Mouse (Mus musculus): ENCODE measurements around the gene Acsm4. TPM values are rescaled to one million over a fixed set of nuclear protein-coding genes. Genes with fewer than 3 reads are reported as not detected.
"Not testable (repeated sequence)": the region's sequence is repeated elsewhere in the genome, so short reads cannot be mapped to it uniquely, and the experiment has no call there.

Gene Acsm4
- polyA plus RNA-seq, 1 experiment from 2014 or later: not detected

- H3K27ac ChIP-seq: no peak overlapping the region
- no peaks in the 10 kb centered on the region for H3K4me1 ChIP-seq (replicated peaks)
- no peak overlapping the region for H3K4me3 ChIP-seq
- DNase-seq (ENCODE audit: low spot score): no peak
- 0 out of 2 replicates have a peak, but pooled peaks cover 5% of the 10 kb centered on the region for H3K9me3 ChIP-seq
- no peaks in the 10 kb centered on the region for H3K36me3 ChIP-seq
- WGBS: 87% methylated on average over 2 of the region's 2 CpGs
- no peaks in the 10 kb centered on the region for H3K27me3 ChIP-seq (ENCODE audit: insufficient read depth, poor library complexity, severe bottlenecking)
Measured at GRCm38 (mm10) chr7:119727621-119728020, 37.8 kb downstream of the Acsm4 start.

- 86% methylated on average over 4 of the region's 4 CpGs for WGBS
- not testable (repeated sequence) for DNase-seq (ENCODE audit: low spot score); H3K36me3 ChIP-seq; H3K27me3 ChIP-seq (ENCODE audit: insufficient read depth, poor library complexity, severe bottlenecking); H3K4me1 ChIP-seq (replicated peaks); H3K4me3 ChIP-seq; H3K9me3 ChIP-seq; H3K27ac ChIP-seq
Measured at GRCm38 (mm10) chr7:119731262-119731661, 41.4 kb downstream of the Acsm4 start.

- peaks cover 6% of the 10 kb centered on the region; the same call in 1 of the 2 replicates for H3K4me1 ChIP-seq (replicated peaks)
- DNase-seq (ENCODE audit: low spot score): no peak
- H3K36me3 ChIP-seq: no peaks in the 10 kb centered on the region
- H3K27ac ChIP-seq: no peak overlapping the region
- H3K9me3 ChIP-seq: no peaks in the 10 kb centered on the region
- 85% methylated on average over 2 of the region's 2 CpGs for WGBS
- H3K4me3 ChIP-seq: no peak overlapping the region
- 0 out of 2 replicates have a peak, but pooled peaks cover 7% of the 10 kb centered on the region for H3K27me3 ChIP-seq (ENCODE audit: insufficient read depth, poor library complexity, severe bottlenecking)
Measured at GRCm38 (mm10) chr7:119738877-119739276, 49.1 kb downstream of the Acsm4 start.

DNA sequence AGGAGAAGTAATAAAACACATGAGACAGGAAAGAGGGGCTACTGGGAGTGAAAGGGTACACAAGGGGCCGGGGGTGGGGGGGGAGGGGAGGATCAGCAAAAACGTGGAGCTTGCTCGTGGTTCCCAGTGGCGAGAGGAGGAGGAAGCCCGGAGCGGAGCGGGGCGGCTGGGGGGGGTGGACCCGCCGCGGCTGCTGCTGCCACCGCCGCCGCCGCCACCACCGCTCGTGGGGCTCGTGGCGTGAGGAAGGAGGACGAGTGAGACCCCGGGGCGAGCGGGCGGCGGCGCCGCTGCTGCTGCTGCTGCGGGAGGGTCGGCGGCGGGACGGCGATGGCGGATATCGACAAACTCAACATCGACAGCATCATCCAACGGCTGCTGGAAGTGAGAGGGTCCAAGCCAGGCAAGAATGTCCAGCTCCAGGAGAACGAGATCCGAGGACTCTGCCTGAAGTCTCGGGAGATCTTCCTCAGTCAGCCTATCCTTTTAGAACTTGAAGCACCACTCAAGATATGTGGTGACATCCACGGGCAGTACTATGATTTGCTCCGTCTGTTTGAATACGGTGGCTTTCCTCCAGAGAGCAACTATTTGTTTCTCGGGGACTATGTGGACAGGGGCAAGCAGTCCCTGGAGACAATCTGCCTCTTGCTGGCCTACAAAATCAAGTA, 50.1 kb downstream of the Acsm4 start:
- H3K9me3 ChIP-seq; H3K4me1 ChIP-seq (replicated peaks); H3K36me3 ChIP-seq; H3K27me3 ChIP-seq (ENCODE audit: insufficient read depth, poor library complexity, severe bottlenecking): not testable (repeated sequence)
- Histone ChIP-seq H3K27ac (peak overlapping the region; percentile 75), H3K4me3 (peak overlapping the region; percentile 50)
- WGBS: 5% methylated on average over 39 of the region's 44 CpGs
- DNase-seq (ENCODE audit: low spot score): peak; percentile 39

DNA sequence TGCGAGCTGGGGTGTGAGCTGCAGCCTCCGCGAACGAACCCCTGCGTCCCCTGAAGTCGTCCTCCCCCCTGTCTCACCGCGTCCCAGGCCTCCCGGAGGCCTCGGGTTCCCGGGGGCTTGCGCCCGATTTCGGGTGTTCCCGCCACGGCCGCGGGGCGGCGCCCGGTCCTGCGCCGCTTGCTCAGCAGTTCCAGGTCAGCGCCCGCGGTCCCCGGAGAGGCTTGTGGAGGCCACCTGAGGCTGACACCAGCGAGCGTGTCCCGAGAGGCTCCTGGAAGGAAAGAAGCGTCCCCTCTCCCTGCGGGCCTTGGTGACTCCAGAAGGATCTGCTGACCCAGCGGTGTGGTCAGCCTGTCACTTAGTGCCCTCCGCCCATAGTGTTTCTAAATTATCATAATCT, 54.5 kb downstream of the Acsm4 start:
- Histone ChIP-seq H3K4me1 (replicated peaks) (peaks cover 5% of the 10 kb centered on the region), H3K4me3 (peak overlapping the region; percentile 38), H3K27ac (0 out of 2 replicates have a peak overlapping the region, but pooled peaks have one; percentile 2), H3K9me3 (no peaks in the 10 kb centered on the region), H3K27me3 (ENCODE audit: insufficient read depth, poor library complexity, severe bottlenecking) (no peaks in the 10 kb centered on the region), H3K36me3 (no peaks in the 10 kb centered on the region)
- peak; percentile 52 for DNase-seq (ENCODE audit: low spot score)
- 9% methylated on average over 34 of the region's 34 CpGs for WGBS

DNA sequence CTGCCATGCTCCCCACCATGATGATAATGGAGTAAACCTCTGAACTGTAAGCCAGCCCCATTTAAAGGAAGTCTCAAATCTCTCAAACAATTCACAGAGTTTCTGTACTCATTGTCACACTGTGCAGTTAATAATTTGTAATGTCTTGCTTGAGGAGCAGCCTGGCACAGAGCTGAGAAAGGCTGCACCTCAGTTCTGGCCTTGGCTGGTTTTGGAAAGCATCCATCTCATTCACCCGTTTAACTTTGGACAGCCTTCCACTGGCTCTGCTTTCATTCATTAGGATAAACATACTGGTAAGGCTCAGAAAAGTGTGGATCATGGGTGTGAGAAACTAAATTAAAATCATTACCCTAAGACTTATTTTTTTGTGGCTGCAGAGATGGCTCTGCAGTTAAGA, 56.0 kb downstream of the Acsm4 start:
- Histone ChIP-seq H3K27me3 (ENCODE audit: insufficient read depth, poor library complexity, severe bottlenecking) (no peaks in the 10 kb centered on the region), H3K27ac (no peak overlapping the region), H3K9me3 (no peaks in the 10 kb centered on the region), H3K36me3 (no peaks in the 10 kb centered on the region), H3K4me1 (replicated peaks) (peaks cover 5% of the 10 kb centered on the region), H3K4me3 (no peak overlapping the region)
- no peak for DNase-seq (ENCODE audit: low spot score)
- WGBS: 86% methylated on average over 1 of the region's 1 CpGs

GRCm38 (mm10) chr7:119748761-119749160, 58.9 kb downstream of the Acsm4 start:
- Histone ChIP-seq H3K27ac (no peak overlapping the region), H3K9me3 (no peaks in the 10 kb centered on the region), H3K27me3 (ENCODE audit: insufficient read depth, poor library complexity, severe bottlenecking) (no peaks in the 10 kb centered on the region), H3K4me1 (replicated peaks) (peaks cover 5% of the 10 kb centered on the region), H3K36me3 (no peaks in the 10 kb centered on the region), H3K4me3 (no peak overlapping the region)
- DNase-seq (ENCODE audit: low spot score): no peak
- WGBS: 76% methylated on average over 2 of the region's 2 CpGs

DNA sequence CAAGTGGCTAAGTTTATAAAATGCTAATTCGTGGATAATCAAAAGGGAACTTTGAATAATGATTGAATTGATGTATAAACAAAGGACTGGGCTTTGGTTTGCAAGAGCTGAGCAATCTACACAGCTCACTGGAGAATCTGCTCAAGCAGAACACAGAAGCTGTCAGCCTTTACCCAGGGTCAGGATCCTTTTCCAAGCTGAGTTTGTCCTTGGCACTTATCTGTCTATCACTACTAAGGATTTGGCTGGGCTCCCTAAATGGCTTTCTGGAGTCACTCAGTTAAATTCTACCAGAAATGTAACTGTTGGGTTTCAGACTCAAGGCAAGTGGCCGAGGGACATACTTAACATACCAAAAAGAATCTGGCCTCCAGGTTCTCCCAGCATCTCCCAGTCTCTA, 60.1 kb downstream of the Acsm4 start:
- Histone ChIP-seq H3K4me3 (no peak overlapping the region), H3K27me3 (ENCODE audit: insufficient read depth, poor library complexity, severe bottlenecking) (no peaks in the 10 kb centered on the region), H3K4me1 (replicated peaks) (no peaks in the 10 kb centered on the region), H3K36me3 (no peaks in the 10 kb centered on the region), H3K27ac (no peak overlapping the region), H3K9me3 (no peaks in the 10 kb centered on the region)
- WGBS: 63% methylated on average over 2 of the region's 2 CpGs
- no peak for DNase-seq (ENCODE audit: low spot score)

GRCm38 (mm10) chr7:119753696-119754095, 63.9 kb downstream of the Acsm4 start:
- WGBS: 93% methylated on average over 1 of the region's 1 CpGs
- no peak for DNase-seq (ENCODE audit: low spot score)
- Histone ChIP-seq H3K9me3 (no peaks in the 10 kb centered on the region), H3K27ac (no peak overlapping the region), H3K27me3 (ENCODE audit: insufficient read depth, poor library complexity, severe bottlenecking) (no peaks in the 10 kb centered on the region), H3K36me3 (no peaks in the 10 kb centered on the region), H3K4me1 (replicated peaks) (no peaks in the 10 kb centered on the region), H3K4me3 (no peak overlapping the region)

DNA sequence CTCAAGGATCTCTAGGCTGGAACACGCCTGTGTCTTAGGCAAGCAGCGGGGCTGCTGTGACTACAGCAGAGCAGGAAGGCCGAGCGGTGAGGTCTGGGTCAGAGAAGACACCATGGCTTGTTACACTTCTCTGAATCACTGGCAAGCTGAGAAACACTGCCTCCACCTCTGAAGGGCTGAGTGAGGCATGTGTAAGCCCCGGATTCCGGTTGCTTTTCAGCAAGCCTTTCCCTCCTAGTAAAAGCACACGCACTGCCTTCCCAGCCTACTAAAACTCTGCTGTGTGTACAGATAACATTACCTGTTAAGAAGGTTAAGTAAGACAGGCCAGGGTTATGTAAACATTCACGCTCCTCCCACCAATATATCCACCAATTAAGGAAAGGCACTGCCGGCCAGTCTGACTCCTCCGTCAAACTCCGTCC, 70.7 kb downstream of the Acsm4 start, which contains the start of gene Acsm3:
Acsm3 (plus strand) TSS at position 397 of the 425 bp plus-strand sequence.
- 87% methylated on average over 11 of the region's 11 CpGs for WGBS
- Histone ChIP-seq H3K27ac (no peak within 1 kb of the TSS), H3K4me3 (no peak within 1 kb of the TSS), H3K4me1 (replicated peaks) (no peaks in the 10 kb centered on the region), H3K9me3 (no peaks in the 10 kb centered on the region), H3K27me3 (ENCODE audit: insufficient read depth, poor library complexity, severe bottlenecking) (no peaks in the 10 kb centered on the region), H3K36me3 (no peaks in the 10 kb centered on the region)
- no peak for DNase-seq (ENCODE audit: low spot score)

- WGBS: 82% methylated on average over 4 of the region's 4 CpGs
- Histone ChIP-seq H3K27ac (no peak overlapping the region), H3K4me3 (no peak overlapping the region), H3K9me3 (no peaks in the 10 kb centered on the region), H3K4me1 (replicated peaks) (no peaks in the 10 kb centered on the region), H3K27me3 (ENCODE audit: insufficient read depth, poor library complexity, severe bottlenecking) (no peaks in the 10 kb centered on the region), H3K36me3 (no peaks in the 10 kb centered on the region)
- DNase-seq (ENCODE audit: low spot score): no peak
Measured at GRCm38 (mm10) chr7:119762166-119762697, 72.4 kb downstream of the Acsm4 start.
